ENCODE assay signal across 20 mouse cellular contexts in genomic region chr4:97481836-97482235, GRCm38 (mm10).
"Had no signal": no experiment of that assay in that cellular context is flagged by ENCODE, and none has a peak within 500 bp of the region (broad histone marks: within the 10 kb centered on the region; RNA-seq: fewer than 3 reads in every experiment).

No protein-coding gene starts in this region.

- H3K27me3 ChIP-seq: intestine, embryonic 15.5 days; limb, embryonic 12.5 days; limb, embryonic 15.5 days; midbrain, embryonic 13.5 days; neural tube, embryonic 13.5 days had no signal

- H3K36me3 ChIP-seq: intestine, embryonic 15.5 days; limb, embryonic 12.5 days; limb, embryonic 15.5 days; midbrain, embryonic 10.5 days; midbrain, embryonic 13.5 days; neural tube, embryonic 13.5 days had no signal

- ATAC-seq: liver, postnatal 0 days; lung, postnatal 0 days; midbrain, embryonic 13.5 days; midbrain, embryonic 16.5 days had no signal

- H3K9me3 ChIP-seq: intestine, embryonic 15.5 days; limb, embryonic 12.5 days; limb, embryonic 15.5 days; midbrain, embryonic 10.5 days; midbrain, embryonic 13.5 days; neural tube, embryonic 13.5 days had no signal

- H3K4me2 ChIP-seq: intestine, embryonic 15.5 days; limb, embryonic 12.5 days; limb, embryonic 15.5 days; liver, embryonic 11.5 days; lung, embryonic 14.5 days; midbrain, embryonic 13.5 days; neural tube, embryonic 13.5 days had no signal

- H3K9ac ChIP-seq: intestine, embryonic 15.5 days; limb, embryonic 12.5 days; limb, embryonic 15.5 days; liver, embryonic 14.5 days; liver, postnatal 0 days; lung, embryonic 14.5 days; midbrain, embryonic 13.5 days; neural tube, embryonic 13.5 days had no signal

- H3K4me3 ChIP-seq: intestine, embryonic 15.5 days; left cerebral cortex, adult 2 months; limb, embryonic 12.5 days; limb, embryonic 15.5 days; midbrain, embryonic 10.5 days; midbrain, embryonic 13.5 days; myocyte; neural tube, embryonic 13.5 days had no signal

- DNase-seq: layer of hippocampus, postnatal 36 days; left cerebral cortex, postnatal 4 days; liver, postnatal 0 days; lung, embryonic 14.5 days; retina, postnatal 1 day; thymus, adult 18-20 months; thymus, postnatal 36 days had no signal

- H3K4me1 ChIP-seq: intestine, embryonic 15.5 days had no signal

- H3K27ac ChIP-seq: intestine, embryonic 15.5 days; left cerebral cortex, adult 2 months; limb, embryonic 12.5 days; limb, embryonic 15.5 days; liver, embryonic 14.5 days; macrophage; midbrain, embryonic 10.5 days; midbrain, embryonic 13.5 days; neural tube, embryonic 13.5 days had no signal
